8 mouse cellular contexts compared by ENCODE assay signal in the genomic region with DNA sequence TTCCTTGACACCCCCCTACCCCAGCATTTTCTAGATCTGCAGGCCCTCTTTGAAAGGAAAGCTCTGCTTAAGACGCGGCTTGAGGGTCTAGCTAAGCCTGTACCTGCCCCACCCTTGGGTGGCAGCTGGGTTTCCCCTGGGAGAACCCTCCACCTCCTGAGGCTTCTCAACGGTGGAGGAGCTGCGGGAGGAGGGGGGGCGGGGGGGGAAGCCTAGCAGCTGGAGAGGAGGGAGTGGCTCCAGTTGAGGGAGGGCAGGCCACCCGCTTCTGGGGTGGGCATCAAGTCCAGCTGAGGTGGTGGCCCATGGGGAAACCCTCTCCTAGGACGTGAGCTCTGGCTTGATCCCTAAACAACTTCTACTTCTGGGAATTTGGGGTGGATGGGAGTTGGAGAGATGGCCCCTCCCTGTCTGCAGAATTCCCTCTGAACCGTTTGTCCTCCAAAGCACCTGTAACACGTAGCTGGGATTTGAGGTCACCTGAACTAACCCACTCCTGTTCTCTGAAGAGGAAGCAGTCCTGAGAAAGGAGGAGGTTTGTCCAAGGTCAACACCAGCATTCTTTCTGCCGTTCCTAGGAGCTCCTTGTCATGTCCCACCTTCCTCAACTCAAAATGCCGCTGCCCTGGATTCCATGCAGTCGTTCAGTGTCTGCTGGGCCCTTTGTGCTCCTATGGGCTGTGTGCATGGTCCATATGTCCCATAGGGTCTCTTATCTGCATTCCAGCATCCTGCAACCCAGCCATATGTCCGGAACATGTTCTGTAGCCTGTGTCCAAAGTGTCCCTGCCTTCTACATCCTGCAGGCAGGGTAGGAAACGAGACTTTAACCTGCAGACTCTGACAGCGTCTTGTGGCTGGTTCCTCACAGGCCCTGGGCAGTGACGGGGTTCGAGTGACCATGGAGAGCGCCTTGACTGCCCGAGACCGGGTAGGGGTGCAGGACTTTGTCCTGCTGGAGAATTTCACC. TPM values are rescaled to one million over a fixed set of nuclear protein-coding genes. Genes with fewer than 3 reads are reported as not detected.
DNase-seq lines count a peak whose midpoint lies in the region; ATAC-seq and TF ChIP-seq lines count a peak whose summit lies in the region.

No protein-coding gene starts in this region.

- H3K9me3 ChIP-seq in E14TG2a.4 (ENCODE audit: low read length), result no peaks in the 10 kb centered on the region
- H3K9me3 ChIP-seq in heart, embryonic 13.5 days, result no peaks in the 10 kb centered on the region
- H3K9me3 ChIP-seq in liver, embryonic 11.5 days (ENCODE audit: control insufficient read depth, low read length), result no peaks in the 10 kb centered on the region
- no peaks in the 10 kb centered on the region for H3K9me3 ChIP-seq in neural tube, embryonic 14.5 days (ENCODE audit: control insufficient read depth, low read length)

- H3K4me1 ChIP-seq in E14TG2a.4 (replicated peaks; ENCODE audit: low read depth, low read length), result peaks cover 74% of the 10 kb centered on the region
- H3K4me1 ChIP-seq in heart, embryonic 13.5 days, result peaks cover 51% of the 10 kb centered on the region
- peaks cover 38% of the 10 kb centered on the region for H3K4me1 ChIP-seq in liver, embryonic 11.5 days (replicated peaks; ENCODE audit: control insufficient read depth, insufficient read depth, low read length)
- peaks cover 16% of the 10 kb centered on the region for H3K4me1 ChIP-seq in neural tube, embryonic 14.5 days (ENCODE audit: control insufficient read depth, insufficient read depth, low read length)

- peak overlapping the region; percentile 95 for H3K27ac ChIP-seq in heart, embryonic 13.5 days (replicated peaks)
- H3K27ac ChIP-seq in liver, embryonic 11.5 days (ENCODE audit: low read depth, low read length), result peak overlapping the region; percentile 94; the same call in 1 of the 2 replicates
- no peak overlapping the region for H3K27ac ChIP-seq in neural tube, embryonic 14.5 days (ENCODE audit: low read depth, low read length)

- H3K4me3 ChIP-seq in E14TG2a.4 (replicated peaks; ENCODE audit: low read length), result peak overlapping the region; percentile 88
- peak overlapping the region; percentile 78 for H3K4me3 ChIP-seq in heart, embryonic 13.5 days
- H3K4me3 ChIP-seq in liver, embryonic 11.5 days (ENCODE audit: low read depth, low read length), result peak overlapping the region; percentile 76
- peak overlapping the region; percentile 54 for H3K4me3 ChIP-seq in neural tube, embryonic 14.5 days (ENCODE audit: low read depth, low read length)

- peak overlapping the region; percentile 94 for H3K9ac ChIP-seq in heart, embryonic 13.5 days
- peak overlapping the region; percentile 84 for H3K9ac ChIP-seq in liver, embryonic 11.5 days (ENCODE audit: low read depth, low read length)
- H3K9ac ChIP-seq in neural tube, embryonic 14.5 days (replicated peaks; ENCODE audit: low read depth, low read length), result peak overlapping the region; percentile 65; the same call in 1 of the 2 replicates

- 0 out of 2 replicates have a peak, but pooled peaks cover 4% of the 10 kb centered on the region for H3K27me3 ChIP-seq in E14TG2a.4 (ENCODE audit: insufficient read depth, low read length)
- H3K27me3 ChIP-seq in heart, embryonic 13.5 days (replicated peaks), result no peaks in the 10 kb centered on the region
- H3K27me3 ChIP-seq in liver, embryonic 11.5 days (replicated peaks; ENCODE audit: control insufficient read depth, insufficient read depth, low read length), result no peaks in the 10 kb centered on the region
- peaks cover 17% of the 10 kb centered on the region for H3K27me3 ChIP-seq in neural tube, embryonic 14.5 days (ENCODE audit: control insufficient read depth, insufficient read depth, low read length)

- no peak for TF ChIP-seq CTCF in E14TG2a.4 (conservative IDR thresholded peaks at IDR 0.05; ENCODE audit: low read length)

- peaks cover 50% of the 10 kb centered on the region for H3K36me3 ChIP-seq in E14TG2a.4 (ENCODE audit: insufficient read depth, low read length)
- peaks cover 47% of the 10 kb centered on the region for H3K36me3 ChIP-seq in heart, embryonic 13.5 days
- H3K36me3 ChIP-seq in liver, embryonic 11.5 days (ENCODE audit: control insufficient read depth, insufficient read depth, low read length), result peaks cover 28% of the 10 kb centered on the region; the same call in 1 of the 2 replicates
- H3K36me3 ChIP-seq in neural tube, embryonic 14.5 days (ENCODE audit: control insufficient read depth, insufficient read depth, low read length), result no peaks in the 10 kb centered on the region

- peak; percentile 70 for DNase-seq in A20 (ENCODE audit: low read depth, low spot score)
- DNase-seq in liver, embryonic 11.5 days (ENCODE audit: low spot score), result no peak
- no peak for DNase-seq in right cerebral cortex, postnatal 14 days
- no peak for DNase-seq in layer of hippocampus, adult 9-10 months (ENCODE audit: low spot score)
- no peak for DNase-seq in urinary bladder, adult 2 months (ENCODE audit: low spot score)

- WGBS in heart, embryonic 13.5 days, result 44% methylated on average over 19 of the region's 20 CpGs
- WGBS in liver, embryonic 11.5 days, result 70% methylated on average over 17 of the region's 20 CpGs
- WGBS in neural tube, embryonic 14.5 days, result 64% methylated on average over 19 of the region's 20 CpGs

- peak overlapping the region; percentile 88 for H3K4me2 ChIP-seq in heart, embryonic 13.5 days
- peak overlapping the region; percentile 77 for H3K4me2 ChIP-seq in liver, embryonic 11.5 days
- H3K4me2 ChIP-seq in neural tube, embryonic 14.5 days (ENCODE audit: low read depth, low read length), result peak overlapping the region; percentile 92

- ATAC-seq in heart, embryonic 13.5 days (ENCODE audit: extremely low read depth, insufficient number of reproducible peaks, low FRiP score, low TSS enrichment), result no peak
- no peak for ATAC-seq in liver, embryonic 11.5 days (replicated peaks; ENCODE audit: low FRiP score)
- no peak for ATAC-seq in neural tube, embryonic 14.5 days (ENCODE audit: low read depth)

RNA-seq across cellular contexts. Expression of gene Myo1c, which starts 6.6 kb away (rescaled TPM):
- polyA plus RNA-seq in heart, embryonic 13.5 days (2015; fragmentation: Nextera tagmentation; extraction: Ambion mirVana), result 58.4 and 58.7 TPM in 2 replicates
- polyA plus RNA-seq in liver, embryonic 11.5 days (2014; fragmentation: Nextera tagmentation; extraction: Ambion mirVana), result 37.4 and 41.9 TPM in 2 replicates
- polyA plus RNA-seq in neural tube, embryonic 14.5 days (2014; fragmentation: Nextera tagmentation; extraction: Ambion mirVana), result 5.2 and 9.7 TPM in 2 replicates
- polyA plus RNA-seq in urinary bladder, adult 2 months (2012; rRNA removed), result 126 and 135 TPM in 2 replicates

RNA-seq across cellular contexts. Expression of gene Crk, which starts 22.2 kb away (rescaled TPM):
- 84.8 and 93.1 TPM in 2 replicates for polyA plus RNA-seq in heart, embryonic 13.5 days (2015; fragmentation: Nextera tagmentation; extraction: Ambion mirVana)
- polyA plus RNA-seq in liver, embryonic 11.5 days (2014; fragmentation: Nextera tagmentation; extraction: Ambion mirVana), result 70.4 and 71.1 TPM in 2 replicates
- polyA plus RNA-seq in neural tube, embryonic 14.5 days (2014; fragmentation: Nextera tagmentation; extraction: Ambion mirVana), result 96.5 and 120 TPM in 2 replicates
- 84.0 and 86.6 TPM in 2 replicates for polyA plus RNA-seq in urinary bladder, adult 2 months (2012; rRNA removed)

RNA-seq across cellular contexts. Expression of gene Inpp5k, which starts 26.1 kb away (rescaled TPM):
- polyA plus RNA-seq in heart, embryonic 13.5 days (2015; fragmentation: Nextera tagmentation; extraction: Ambion mirVana), result 18.9 and 20.9 TPM in 2 replicates
- polyA plus RNA-seq in liver, embryonic 11.5 days (2014; fragmentation: Nextera tagmentation; extraction: Ambion mirVana), result 21.9 and 22.2 TPM in 2 replicates
- polyA plus RNA-seq in neural tube, embryonic 14.5 days (2014; fragmentation: Nextera tagmentation; extraction: Ambion mirVana), result 50.0 and 57.4 TPM in 2 replicates
- polyA plus RNA-seq in urinary bladder, adult 2 months (2012; rRNA removed), result 61.9 and 68.7 TPM in 2 replicates
